Mouse (Mus musculus): ENCODE measurements around the gene Lrch3. TPM values are rescaled to one million over a fixed set of nuclear protein-coding genes. Genes with fewer than 3 reads are reported as not detected.
A peak's percentile ranks its signal among the peaks of the same experiment; 100 is the strongest.
"Not testable (repeated sequence)": the region's sequence is repeated elsewhere in the genome, so short reads cannot be mapped to it uniquely, and the experiment has no call there.

The Lrch3 gene
- polyA plus RNA-seq, 1 experiment, result 21.0 TPM

DNA sequence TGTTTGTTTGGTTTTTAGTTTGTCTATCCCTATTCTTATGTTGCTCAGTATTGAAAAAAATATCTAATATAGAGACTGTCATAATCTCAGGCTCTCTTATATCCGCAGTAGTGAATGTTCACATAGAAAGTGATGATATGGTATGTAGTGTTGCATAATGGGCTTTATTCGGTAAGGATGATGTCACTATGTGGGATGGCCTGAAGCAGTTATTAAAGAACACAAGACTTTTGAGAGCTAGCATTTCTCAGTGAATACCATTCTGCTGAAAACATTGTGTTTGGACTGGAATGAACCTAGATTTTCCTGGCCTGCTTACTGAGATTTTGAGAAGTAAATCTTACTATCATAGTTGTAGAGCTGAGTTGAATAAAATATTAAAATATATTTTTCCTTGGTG, 23.5 kb downstream of the Lrch3 start:
- no peak for TF ChIP-seq POLR2A (IDR thresholded peaks at IDR 0.05; ENCODE audit: low read depth, low read length)
- TF ChIP-seq CTCF (conservative IDR thresholded peaks at IDR 0.05; ENCODE audit: insufficient read depth, insufficient read length, low read depth, low read length), result no peak
- H3K27me3 ChIP-seq (replicated peaks; ENCODE audit: control insufficient read depth, insufficient read depth, low read length), result no peaks in the 10 kb centered on the region
- 82% methylated on average over 2 of the region's 2 CpGs for WGBS
- H3K27ac ChIP-seq (ENCODE audit: insufficient read depth, low read depth, low read length), result no peak overlapping the region
- DNase-seq, result no peak
- H3K4me3 ChIP-seq (ENCODE audit: insufficient read depth, low read depth, low read length), result no peak overlapping the region
- H3K36me3 ChIP-seq (ENCODE audit: control insufficient read depth, insufficient read depth, low read length), result no peaks in the 10 kb centered on the region
- peaks cover 20% of the 10 kb centered on the region for H3K4me1 ChIP-seq (ENCODE audit: control insufficient read depth, insufficient read depth, low read length)

DNA sequence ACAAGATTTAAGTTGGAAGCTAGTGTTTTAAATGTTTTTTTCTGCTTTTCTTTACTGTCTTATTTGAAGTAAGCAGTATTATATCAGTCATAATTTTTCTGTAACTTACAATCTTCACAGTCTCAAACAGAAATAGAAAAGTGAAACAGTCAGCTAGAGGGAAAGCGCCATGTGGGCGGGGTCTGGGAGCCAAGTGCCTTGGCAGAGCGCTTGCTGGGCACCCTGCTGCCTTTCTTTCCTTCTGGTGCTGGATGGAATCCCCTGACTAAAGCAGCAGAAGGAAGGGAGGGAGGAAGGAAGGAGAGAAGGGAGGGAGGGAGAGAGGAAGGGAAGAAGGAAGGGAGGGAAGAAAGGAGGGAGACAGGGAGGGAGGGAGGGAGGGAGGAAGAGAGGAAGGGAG, 25.4 kb downstream of the Lrch3 start:
- not testable (repeated sequence) for H3K36me3 ChIP-seq (ENCODE audit: control insufficient read depth, insufficient read depth, low read length); H3K27ac ChIP-seq (ENCODE audit: insufficient read depth, low read depth, low read length); H3K4me3 ChIP-seq (ENCODE audit: insufficient read depth, low read depth, low read length); H3K27me3 ChIP-seq (replicated peaks; ENCODE audit: control insufficient read depth, insufficient read depth, low read length)
- peak; percentile 37 for DNase-seq
- H3K4me1 ChIP-seq (ENCODE audit: control insufficient read depth, insufficient read depth, low read length), result peaks cover 14% of the 10 kb centered on the region
- 75% methylated on average over 3 of the region's 3 CpGs for WGBS

DNA sequence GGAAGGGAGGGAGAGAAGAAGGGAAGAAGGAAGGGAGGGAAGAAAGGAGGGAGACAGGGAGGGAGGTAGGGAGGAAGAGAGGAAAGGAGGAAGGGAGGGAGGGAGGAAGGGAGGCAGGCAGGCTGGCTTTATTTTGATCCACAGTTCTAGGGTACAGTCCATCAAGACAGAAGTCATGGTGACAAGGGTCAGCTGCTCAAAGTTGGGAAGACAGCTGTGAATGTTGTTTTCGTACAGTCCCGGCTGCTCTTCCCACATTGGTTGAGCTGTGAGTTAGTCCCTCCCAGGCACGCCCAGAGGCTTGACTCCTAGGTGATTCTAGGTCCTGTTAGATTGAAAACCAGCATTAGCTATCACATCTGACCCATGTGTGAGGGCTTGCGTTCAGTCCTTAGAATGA, 25.8 kb downstream of the Lrch3 start:
- H3K27me3 ChIP-seq (replicated peaks; ENCODE audit: control insufficient read depth, insufficient read depth, low read length); H3K4me3 ChIP-seq (ENCODE audit: insufficient read depth, low read depth, low read length); H3K36me3 ChIP-seq (ENCODE audit: control insufficient read depth, insufficient read depth, low read length); H3K27ac ChIP-seq (ENCODE audit: insufficient read depth, low read depth, low read length): not testable (repeated sequence)
- H3K4me1 ChIP-seq (ENCODE audit: control insufficient read depth, insufficient read depth, low read length), result peaks cover 12% of the 10 kb centered on the region
- DNase-seq, result peak; percentile 17
- 89% methylated on average over 4 of the region's 4 CpGs for WGBS

DNA sequence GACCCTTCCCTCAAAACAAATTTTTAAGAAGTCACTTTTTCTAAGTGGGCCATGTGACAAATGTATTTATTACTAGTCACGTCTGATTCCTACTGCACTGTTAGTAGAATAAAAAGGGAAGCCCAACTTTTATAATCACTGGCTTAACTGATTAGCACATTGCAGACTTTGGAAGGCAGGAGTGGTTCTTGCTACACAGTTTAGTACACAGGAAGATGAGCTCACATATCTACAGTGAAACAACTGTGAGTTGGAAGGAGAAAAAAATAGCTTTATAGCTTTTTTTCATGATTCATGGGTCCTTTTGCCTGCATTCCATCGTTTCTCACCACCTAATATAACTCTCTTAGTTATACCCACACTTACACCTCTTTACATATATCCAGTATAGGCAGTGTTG, 27.3 kb downstream of the Lrch3 start:
- H3K36me3 ChIP-seq (ENCODE audit: control insufficient read depth, insufficient read depth, low read length); H3K4me1 ChIP-seq (ENCODE audit: control insufficient read depth, insufficient read depth, low read length); H3K27me3 ChIP-seq (replicated peaks; ENCODE audit: control insufficient read depth, insufficient read depth, low read length); DNase-seq; H3K27ac ChIP-seq (ENCODE audit: insufficient read depth, low read depth, low read length); H3K4me3 ChIP-seq (ENCODE audit: insufficient read depth, low read depth, low read length): not testable (repeated sequence)
- WGBS, result 78% methylated on average over 2 of the region's 2 CpGs

DNA sequence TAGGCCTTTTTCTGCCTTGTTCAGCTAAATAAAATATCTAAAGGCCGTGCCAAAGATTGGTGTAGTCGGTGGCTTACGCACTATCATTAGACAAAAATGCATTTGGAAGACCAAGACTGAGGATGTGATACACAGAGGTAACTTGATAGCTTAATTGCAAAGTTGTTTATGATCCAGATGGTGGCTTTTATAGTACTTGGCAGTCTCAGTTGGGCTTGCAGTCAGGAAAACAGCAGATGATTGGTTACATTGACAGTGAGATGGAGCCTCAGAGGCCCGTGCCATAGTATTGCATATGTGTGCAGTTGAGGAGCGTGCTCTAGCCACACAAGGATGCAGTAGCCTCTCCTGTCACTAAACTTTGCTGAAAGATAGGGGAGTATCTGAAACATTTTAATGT, 28.8 kb downstream of the Lrch3 start:
- H3K4me1 ChIP-seq (ENCODE audit: control insufficient read depth, insufficient read depth, low read length), result peaks cover 5% of the 10 kb centered on the region
- H3K36me3 ChIP-seq (ENCODE audit: control insufficient read depth, insufficient read depth, low read length), result no peaks in the 10 kb centered on the region
- H3K4me3 ChIP-seq (ENCODE audit: insufficient read depth, low read depth, low read length), result no peak overlapping the region
- TF ChIP-seq POLR2A (IDR thresholded peaks at IDR 0.05; ENCODE audit: low read depth, low read length) (no peak), CTCF (conservative IDR thresholded peaks at IDR 0.05; ENCODE audit: insufficient read depth, insufficient read length, low read depth, low read length) (no peak)
- H3K27ac ChIP-seq (ENCODE audit: insufficient read depth, low read depth, low read length), result no peak overlapping the region
- 65% methylated on average over 5 of the region's 5 CpGs for WGBS
- H3K27me3 ChIP-seq (replicated peaks; ENCODE audit: control insufficient read depth, insufficient read depth, low read length), result no peaks in the 10 kb centered on the region
- DNase-seq, result no peak

DNA sequence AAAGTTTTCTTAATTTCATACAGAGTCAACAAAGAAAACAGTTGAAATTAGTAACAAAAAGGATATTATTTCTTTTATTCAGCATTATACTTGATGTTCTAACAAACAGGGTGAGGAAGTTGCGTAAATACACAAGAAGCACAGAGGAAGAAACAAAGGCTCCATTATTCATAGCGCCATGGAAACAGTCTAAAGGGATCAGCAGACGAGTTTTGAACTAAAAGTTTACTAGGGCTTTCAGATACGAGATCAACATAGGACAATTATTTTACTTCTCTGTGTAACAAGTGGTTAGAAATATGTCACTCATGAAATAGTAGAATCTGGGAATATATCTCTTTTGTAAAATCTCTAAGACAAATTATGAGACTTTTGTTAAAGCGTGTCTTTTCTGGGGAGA, 31.5 kb downstream of the Lrch3 start:
- WGBS, result 85% methylated on average over 5 of the region's 5 CpGs

DNA sequence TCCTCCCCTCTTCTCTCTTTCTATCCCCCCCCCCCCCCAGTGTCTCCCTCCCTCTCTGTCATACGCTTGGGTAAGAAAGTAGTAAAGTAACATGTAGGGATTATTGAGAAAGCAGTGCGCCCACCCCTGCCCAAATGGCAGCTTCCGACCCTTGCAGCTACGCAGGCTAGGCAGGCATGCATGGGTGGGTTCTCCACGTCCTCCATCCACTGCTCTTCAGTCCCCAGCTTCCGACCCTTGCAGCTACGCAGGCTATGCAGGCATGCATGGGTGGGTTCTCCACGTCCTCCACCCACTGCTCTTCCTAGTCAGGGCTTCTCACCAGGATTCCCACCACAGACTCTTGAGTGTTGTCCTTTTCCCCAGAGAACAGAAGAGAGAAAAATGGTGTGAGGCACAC, 34.1 kb downstream of the Lrch3 start:
- 72% methylated on average over 8 of the region's 8 CpGs for WGBS
- no peak for DNase-seq
- Histone ChIP-seq H3K27me3 (replicated peaks; ENCODE audit: control insufficient read depth, insufficient read depth, low read length) (no peaks in the 10 kb centered on the region), H3K4me1 (ENCODE audit: control insufficient read depth, insufficient read depth, low read length) (no peaks in the 10 kb centered on the region), H3K27ac (ENCODE audit: insufficient read depth, low read depth, low read length) (no peak overlapping the region), H3K4me3 (ENCODE audit: insufficient read depth, low read depth, low read length) (no peak overlapping the region), H3K36me3 (ENCODE audit: control insufficient read depth, insufficient read depth, low read length) (no peaks in the 10 kb centered on the region)
- TF ChIP-seq CTCF (conservative IDR thresholded peaks at IDR 0.05; ENCODE audit: insufficient read depth, insufficient read length, low read depth, low read length) (no peak), POLR2A (IDR thresholded peaks at IDR 0.05; ENCODE audit: low read depth, low read length) (no peak)

More for the DNA sequence above, 31.5 kb downstream of the Lrch3 start:
- Histone ChIP-seq H3K36me3 (ENCODE audit: control insufficient read depth, insufficient read depth, low read length) (no peaks in the 10 kb centered on the region), H3K4me3 (ENCODE audit: insufficient read depth, low read depth, low read length) (no peak overlapping the region), H3K4me1 (ENCODE audit: control insufficient read depth, insufficient read depth, low read length) (no peaks in the 10 kb centered on the region), H3K27ac (ENCODE audit: insufficient read depth, low read depth, low read length) (no peak overlapping the region), H3K27me3 (replicated peaks; ENCODE audit: control insufficient read depth, insufficient read depth, low read length) (no peaks in the 10 kb centered on the region)
- no peak for DNase-seq
- TF ChIP-seq POLR2A (IDR thresholded peaks at IDR 0.05; ENCODE audit: low read depth, low read length), result no peak
- no peak for TF ChIP-seq CTCF (conservative IDR thresholded peaks at IDR 0.05; ENCODE audit: insufficient read depth, insufficient read length, low read depth, low read length)

DNA sequence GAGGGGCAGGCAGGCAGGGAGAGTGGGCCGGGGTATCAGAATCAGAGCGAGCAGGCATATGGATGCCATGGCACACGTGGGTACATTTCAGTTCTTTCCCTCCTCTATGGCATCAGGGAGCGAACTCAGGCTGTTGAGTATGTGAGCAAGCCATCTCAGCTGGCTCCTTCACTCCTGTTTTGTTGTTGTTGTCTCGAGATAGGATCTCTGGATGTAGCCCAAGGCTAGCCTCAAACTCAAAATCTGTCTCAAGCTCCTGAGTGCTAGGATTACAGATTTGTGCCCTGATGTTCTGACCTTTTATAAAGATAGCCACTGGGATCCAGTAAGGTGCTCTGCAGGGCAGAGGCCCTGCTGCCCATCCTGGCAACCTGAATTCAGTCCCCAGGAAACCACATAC, 34.8 kb downstream of the Lrch3 start:
- no peak overlapping the region for H3K4me3 ChIP-seq (ENCODE audit: insufficient read depth, low read depth, low read length)
- no peak for TF ChIP-seq POLR2A (IDR thresholded peaks at IDR 0.05; ENCODE audit: low read depth, low read length)
- no peak for TF ChIP-seq CTCF (conservative IDR thresholded peaks at IDR 0.05; ENCODE audit: insufficient read depth, insufficient read length, low read depth, low read length)
- no peaks in the 10 kb centered on the region for H3K4me1 ChIP-seq (ENCODE audit: control insufficient read depth, insufficient read depth, low read length)
- no peaks in the 10 kb centered on the region for H3K36me3 ChIP-seq (ENCODE audit: control insufficient read depth, insufficient read depth, low read length)
- H3K27me3 ChIP-seq (replicated peaks; ENCODE audit: control insufficient read depth, insufficient read depth, low read length), result no peaks in the 10 kb centered on the region
- DNase-seq, result no peak
- no peak overlapping the region for H3K27ac ChIP-seq (ENCODE audit: insufficient read depth, low read depth, low read length)
- whole genome bisulfite sequencing, result 81% methylated on average over 5 of the region's 5 CpGs

All from kidney, adult 2 months (tissue).